Mouse (Mus musculus): ENCODE results near the gene Nras. TPM values are rescaled to one million over a fixed set of nuclear protein-coding genes. Genes with fewer than 3 reads are reported as not detected.

Gene Nras
- total RNA-seq, 2 experiments from 2014 or later, result 103 to 105 TPM

DNA sequence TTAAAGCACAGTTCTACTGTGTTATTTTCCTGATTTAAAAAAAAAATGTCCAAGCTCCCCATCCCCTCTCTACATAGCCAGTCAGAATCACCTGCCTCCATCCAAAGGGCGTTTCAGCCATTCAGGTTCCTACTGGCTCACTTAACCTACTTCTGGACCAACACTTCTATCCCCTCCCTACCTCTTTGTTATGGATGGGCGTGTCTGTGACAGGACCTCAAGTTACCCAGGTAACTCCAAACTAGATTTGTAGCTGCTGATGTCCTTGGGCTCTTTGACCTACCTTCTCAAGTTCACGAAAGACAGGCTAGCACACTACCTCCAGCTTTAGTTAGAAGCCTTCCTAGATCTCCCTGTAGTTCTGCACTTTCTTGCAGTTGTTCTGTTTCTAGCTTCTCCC lies 27.9 kb downstream of the Nras start:
- intact Hi-C loops (cut with DNase I), result no loop called here
- DNase-seq, result no peak

- intact Hi-C loops (cut with DNase I), result no loop called here
- DNase-seq, result no peak
Observed at GRCm38 (mm10) chr3:103091753-103092152, 33.7 kb downstream of the Nras start.

DNA sequence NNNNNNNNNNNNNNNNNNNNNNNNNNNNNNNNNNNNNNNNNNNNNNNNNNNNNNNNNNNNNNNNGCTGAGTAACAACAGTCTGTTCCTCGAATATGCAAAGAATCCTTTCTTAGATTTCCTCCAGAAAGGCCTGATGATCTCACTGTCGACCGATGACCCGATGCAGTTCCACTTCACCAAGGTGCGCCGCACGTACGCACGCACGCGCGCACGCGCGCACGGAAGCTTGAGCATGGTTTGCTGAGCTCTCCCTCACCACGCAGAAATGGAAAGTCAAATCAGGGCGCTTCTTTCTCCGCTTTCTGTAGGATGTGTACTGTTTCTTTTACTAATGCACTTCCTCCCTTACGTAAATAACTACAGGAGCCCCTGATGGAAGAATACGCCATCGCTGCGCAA lies 40.6 kb downstream of the Nras start:
- intact Hi-C loops (cut with DNase I), result no loop called here
- no peak for DNase-seq

- DNase-seq, result no peak
- intact Hi-C loops (cut with DNase I), result loop anchor here (5.0 kb wide), 1 partner anchor 48 kb away; no protein-coding TSS in a partner anchor
Observed at GRCm38 (mm10) chr3:103099667-103100066, 41.6 kb downstream of the Nras start.

DNA sequence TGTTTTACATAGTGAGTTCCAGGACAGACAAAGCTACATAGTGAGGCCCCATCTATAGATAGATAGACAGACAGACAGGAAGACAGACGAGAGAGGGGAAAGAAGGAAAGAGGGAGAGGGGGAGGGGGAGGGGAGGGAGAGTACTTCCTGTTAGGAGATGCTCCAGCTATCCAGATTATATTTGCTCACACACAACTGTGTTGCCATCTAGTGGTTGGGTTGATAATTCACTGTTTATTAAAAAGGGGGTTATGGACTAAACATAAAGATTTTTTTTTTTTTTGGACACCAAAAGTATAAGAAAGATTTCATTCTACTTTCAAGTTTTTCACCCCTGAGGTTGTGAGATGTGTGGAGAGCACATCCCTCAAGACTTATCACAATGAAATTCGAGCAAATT lies 42.6 kb downstream of the Nras start:
- intact Hi-C loops (cut with DNase I), result loop anchor here (5.0 kb wide), 1 partner anchor 47 kb away; no protein-coding TSS in a partner anchor
- DNase-seq, result no peak

DNA sequence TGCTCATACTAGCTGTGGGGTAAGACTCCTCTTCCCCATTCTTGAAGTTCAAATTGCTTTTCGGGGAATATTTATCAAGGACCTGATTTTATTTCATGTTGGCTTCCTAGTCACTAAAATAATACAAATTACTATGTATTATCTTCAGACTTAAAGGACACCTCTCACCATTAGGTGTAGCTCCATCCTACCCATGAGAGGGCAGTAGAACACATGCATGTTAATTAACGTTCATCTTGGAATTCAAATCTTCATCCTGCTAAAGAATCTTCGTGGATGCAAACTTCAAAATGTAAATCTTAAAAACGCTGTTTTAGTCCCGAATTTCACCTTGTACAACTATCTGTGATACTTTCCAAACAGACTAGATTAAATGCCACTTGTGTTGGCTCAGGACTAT lies 43.1 kb downstream of the Nras start:
- intact Hi-C loops (cut with DNase I), result loop anchor here (5.0 kb wide), 1 partner anchor 46 kb away; no protein-coding TSS in a partner anchor
- no peak for DNase-seq

DNA sequence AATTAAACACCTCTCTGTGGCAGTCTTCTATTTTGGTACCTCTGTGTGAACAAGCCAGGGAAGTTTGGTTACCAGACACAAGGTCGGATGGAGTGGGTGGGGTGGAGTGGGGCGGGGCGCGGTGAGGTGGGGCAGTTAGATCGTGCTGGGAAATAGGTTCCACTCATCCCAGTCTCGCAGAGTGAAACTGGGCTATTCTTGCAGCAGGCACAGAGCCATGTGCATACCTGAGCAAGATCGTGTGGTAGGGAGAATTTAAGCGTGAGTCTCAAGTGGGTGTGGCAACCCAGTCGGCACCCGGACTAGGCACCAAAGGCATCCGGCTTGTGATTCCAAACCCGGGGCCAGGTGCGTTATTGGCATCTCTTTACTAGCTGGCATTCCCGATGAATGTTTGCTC lies 43.8 kb downstream of the Nras start:
- intact Hi-C loops (cut with DNase I), result loop anchor here (1.0 to 5.0 kb wide), 2 partner anchors 45 to 68 kb away; no protein-coding TSS in a partner anchor
- DNase-seq, result peak in 1 of 2 experiments; percentile 16

DNA sequence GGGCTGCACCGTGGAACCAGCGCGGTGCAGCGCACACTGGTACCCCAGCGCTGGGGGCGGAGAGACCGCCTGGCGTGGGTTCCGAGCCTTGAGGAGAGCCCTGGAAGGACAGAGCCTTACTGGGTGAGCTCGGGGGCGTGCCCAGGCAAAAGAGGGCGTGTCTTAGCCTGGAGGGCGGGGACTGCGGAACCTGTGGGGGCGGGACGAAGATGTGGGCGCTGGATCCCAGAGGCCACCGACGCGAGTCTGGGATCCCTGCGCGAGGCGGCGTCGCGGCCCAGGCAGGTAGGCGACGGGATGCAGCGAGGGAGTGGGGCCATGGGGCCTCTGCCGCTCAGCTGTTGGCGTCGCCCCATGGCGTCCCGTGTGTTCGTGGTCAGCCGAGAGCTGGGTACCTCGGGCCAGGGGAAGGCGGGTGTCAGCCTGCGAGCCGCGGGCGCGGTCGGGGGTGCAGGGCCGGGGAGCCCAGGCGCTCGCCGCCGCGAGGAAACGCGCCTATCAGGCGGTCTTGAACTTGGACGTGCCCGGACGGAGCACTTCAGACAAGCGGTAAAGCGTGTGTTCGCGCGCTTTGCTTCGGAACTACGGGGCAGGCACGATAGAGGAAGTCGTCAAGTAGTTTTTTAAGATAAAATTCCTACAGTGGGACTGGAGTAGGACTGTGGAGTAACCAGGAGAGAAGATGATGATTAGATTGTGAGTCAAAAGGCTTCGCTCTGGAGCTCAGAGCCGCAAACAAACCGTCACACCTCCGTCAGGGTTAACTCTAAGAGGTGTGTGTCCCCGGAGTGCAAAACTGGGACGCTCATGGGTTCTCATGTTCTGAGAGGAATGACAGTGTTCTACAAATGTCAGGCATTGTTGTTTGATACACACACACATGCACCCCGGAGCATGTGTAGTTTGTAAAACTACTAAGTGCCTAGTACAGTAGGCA lies 44.6 kb downstream of the Nras start, which contains the start of gene Dennd2c:
Gene Dennd2c (plus strand): TSS at position 151 of the 937 bp plus-strand sequence.
- DNase-seq, result peak; percentile 95 to 97
- intact Hi-C loops (cut with DNase I), result loop anchor here (1.0 to 5.0 kb wide), 2 partner anchors 45 to 68 kb away; no protein-coding TSS in a partner anchor

DNA sequence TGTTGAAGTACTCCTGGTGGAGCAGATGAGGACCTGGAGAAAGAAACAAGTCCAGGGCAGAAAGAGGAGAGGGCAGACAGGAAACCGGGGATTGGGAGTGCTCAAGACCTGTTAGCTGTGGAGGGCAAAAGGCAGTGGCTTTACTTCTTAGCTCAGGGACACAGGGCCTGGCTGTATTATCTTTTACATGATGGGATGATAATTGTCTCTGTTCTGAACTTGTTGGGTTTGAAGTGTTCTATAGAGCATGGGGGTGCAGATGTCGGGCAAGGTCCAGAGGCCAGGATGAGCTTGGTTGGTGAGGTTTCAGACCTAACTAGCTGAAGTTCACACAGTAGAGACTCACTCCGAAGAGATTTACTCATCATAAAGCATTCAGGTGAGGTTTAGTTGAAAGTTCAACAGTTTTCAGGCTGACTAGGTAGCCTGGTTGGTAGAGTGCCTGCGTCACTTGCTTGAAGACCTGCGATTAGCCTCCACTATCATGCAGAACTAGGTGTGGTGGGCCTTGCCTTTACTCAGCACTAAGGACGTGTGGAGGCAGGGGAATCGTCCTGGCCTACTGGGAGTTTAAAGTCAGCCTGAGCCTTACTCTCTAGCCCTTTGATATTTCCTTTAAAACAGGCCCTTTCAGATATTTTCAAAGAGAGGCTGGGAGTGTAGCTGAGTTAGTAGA lies 49.6 kb downstream of the Nras start:
- no peak for DNase-seq
- intact Hi-C loops (cut with DNase I), result no loop called here

DNA sequence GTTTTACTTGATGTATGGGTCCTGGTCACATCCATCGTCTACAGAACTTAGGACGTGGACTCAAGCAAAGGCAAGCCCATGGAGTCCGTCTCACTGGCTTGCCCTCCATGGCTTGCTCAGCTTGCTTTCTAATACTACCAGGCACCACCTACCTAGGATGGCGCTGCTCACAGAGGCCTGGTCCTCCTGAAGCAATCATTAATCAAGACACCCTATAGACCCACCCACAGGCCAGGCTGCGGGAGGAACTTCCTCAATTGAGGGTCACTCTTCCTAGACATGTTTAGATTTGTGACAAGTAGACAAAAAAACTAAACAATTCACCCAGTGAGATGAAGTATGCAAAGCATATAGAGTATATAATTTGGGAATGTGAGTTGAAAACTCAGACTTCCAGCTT lies 54.1 kb downstream of the Nras start:
- no peak for DNase-seq
- intact Hi-C loops (cut with DNase I), result no loop called here

Other genes starting within 250 kb of the Nras start
- under 1 TPM in 1 of 2 experiments, not detected in 1; 0.10 TPM for gene Sycp1, start 122.2 kb upstream of the Nras start, total RNA-seq (2021)
- not detected for gene Nr1h5, start 94.2 kb upstream of the Nras start, total RNA-seq (2021)
- 100 to 1,000 TPM; 111 to 123 TPM for gene Sike1, start 62.6 kb upstream of the Nras start, total RNA-seq (2021)
- 100 to 1,000 TPM; 395 to 417 TPM for gene Csde1, start 37.9 kb upstream of the Nras start, total RNA-seq (2021)
- not detected for gene Ampd1, start 15.7 kb downstream of the Nras start, total RNA-seq (2021)
- gene Dennd2c, start 44.3 kb downstream of the Nras start, total RNA-seq (2021), result 1 to 10 TPM; 3.7 to 4.0 TPM
- gene Bcas2, start 113.4 kb downstream of the Nras start, total RNA-seq (2021), result 10 to 100 TPM; 55.5 to 61.6 TPM
- gene Trim33, start 221.0 kb downstream of the Nras start, total RNA-seq (2021), result 10 to 100 TPM; 19.3 to 21.2 TPM